Mouse (Mus musculus): ENCODE measurements at regions not wholly inside any gene's neighbourhood (a gene's known extent, or its start where the extent isn't known, plus 50 kb on each side); places are given as distances from the start of the nearest gene placed in this dataset.

DNA sequence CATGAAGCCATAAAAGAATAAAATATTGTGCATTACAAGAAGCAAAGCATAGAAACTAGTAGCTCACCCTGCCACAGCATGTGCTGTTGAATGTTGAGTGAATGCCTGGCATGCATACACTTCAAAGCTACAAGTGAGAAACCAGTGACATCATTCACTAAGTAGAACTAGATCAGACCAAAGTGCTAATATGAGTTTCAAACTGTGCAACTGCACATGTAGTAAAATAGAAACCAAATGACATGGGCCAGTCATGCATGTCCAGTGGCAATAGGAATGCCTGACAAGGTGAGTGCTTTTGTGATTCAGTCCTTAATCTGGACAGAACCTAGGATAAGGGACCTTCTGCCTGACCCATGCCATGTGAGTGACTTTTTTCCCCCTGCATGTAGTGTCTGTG is 111.3 kb upstream of the Cxxc4 start:
- no peaks in the 10 kb centered on the region for H3K27me3 ChIP-seq (ENCODE audit: insufficient read depth, low read length)
- no peak for ATAC-seq
- H3K9ac ChIP-seq (replicated peaks): no peak overlapping the region
- no peak overlapping the region for H3K4me3 ChIP-seq (ENCODE audit: low read depth, low read length)
- no peak for TF ChIP-seq EP300 (IDR thresholded peaks at IDR 0.05; ENCODE audit: low read depth)
- no peak for TF ChIP-seq CTCF (IDR thresholded peaks at IDR 0.05; ENCODE audit: low read depth)
- no peaks in the 10 kb centered on the region for H3K4me1 ChIP-seq (ENCODE audit: insufficient read depth)
- H3K27ac ChIP-seq (ENCODE audit: low read depth): no peak overlapping the region
- H3K36me3 ChIP-seq (replicated peaks; ENCODE audit: insufficient read depth, low read length): no peaks in the 10 kb centered on the region
- no peak overlapping the region for H3K4me2 ChIP-seq (ENCODE audit: low read depth, low read length)
- DNase-seq: no peak
- no peaks in the 10 kb centered on the region for H3K9me3 ChIP-seq (ENCODE audit: low read length)

GRCm38 (mm10) chr3:134130412-134130811 is 105.9 kb upstream of the Cxxc4 start:
- H3K36me3 ChIP-seq (replicated peaks; ENCODE audit: insufficient read depth, low read length): no peaks in the 10 kb centered on the region
- H3K27ac ChIP-seq (ENCODE audit: low read depth): no peak overlapping the region
- no peaks in the 10 kb centered on the region for H3K27me3 ChIP-seq (ENCODE audit: insufficient read depth, low read length)
- no peaks in the 10 kb centered on the region for H3K4me1 ChIP-seq (ENCODE audit: insufficient read depth)
- H3K4me2 ChIP-seq (ENCODE audit: low read depth, low read length): no peak overlapping the region
- no peak for DNase-seq
- no peaks in the 10 kb centered on the region for H3K9me3 ChIP-seq (ENCODE audit: low read length)
- TF ChIP-seq CTCF (IDR thresholded peaks at IDR 0.05; ENCODE audit: low read depth): no peak
- no peak for TF ChIP-seq EP300 (IDR thresholded peaks at IDR 0.05; ENCODE audit: low read depth)
- 54% methylated on average over 3 of the region's 3 CpGs for WGBS (ENCODE audit: insufficient replicate concordance)
- no peak overlapping the region for H3K4me3 ChIP-seq (ENCODE audit: low read depth, low read length)
- no peak for ATAC-seq
- H3K9ac ChIP-seq (replicated peaks): no peak overlapping the region

GRCm38 (mm10) chr3:134145251-134145650 is 91.0 kb upstream of the Cxxc4 start:
- Histone ChIP-seq H3K9ac (replicated peaks) (no peak overlapping the region), H3K4me1 (ENCODE audit: insufficient read depth) (0 out of 2 replicates have a peak, but pooled peaks cover 3% of the 10 kb centered on the region), H3K27ac (ENCODE audit: low read depth) (no peak overlapping the region), H3K4me3 (ENCODE audit: low read depth, low read length) (no peak overlapping the region), H3K9me3 (ENCODE audit: low read length) (no peaks in the 10 kb centered on the region), H3K36me3 (replicated peaks; ENCODE audit: insufficient read depth, low read length) (no peaks in the 10 kb centered on the region), H3K4me2 (ENCODE audit: low read depth, low read length) (no peak overlapping the region), H3K27me3 (ENCODE audit: insufficient read depth, low read length) (no peaks in the 10 kb centered on the region)
- TF ChIP-seq EP300 (IDR thresholded peaks at IDR 0.05; ENCODE audit: low read depth) (no peak), CTCF (IDR thresholded peaks at IDR 0.05; ENCODE audit: low read depth) (no peak)
- WGBS (ENCODE audit: insufficient replicate concordance): 29% methylated on average over 7 of the region's 7 CpGs
- no peak for DNase-seq
- ATAC-seq: no peak

- H3K27ac ChIP-seq (ENCODE audit: low read depth): no peak overlapping the region
- TF ChIP-seq CTCF (IDR thresholded peaks at IDR 0.05; ENCODE audit: low read depth) (no peak), EP300 (IDR thresholded peaks at IDR 0.05; ENCODE audit: low read depth) (no peak)
- no peaks in the 10 kb centered on the region for H3K9me3 ChIP-seq (ENCODE audit: low read length)
- no peaks in the 10 kb centered on the region for H3K27me3 ChIP-seq (ENCODE audit: insufficient read depth, low read length)
- 0 out of 2 replicates have a peak, but pooled peaks cover 3% of the 10 kb centered on the region for H3K4me1 ChIP-seq (ENCODE audit: insufficient read depth)
- DNase-seq (no peak), ATAC-seq (no peak)
- WGBS (ENCODE audit: insufficient replicate concordance): 86% methylated on average over 3 of the region's 3 CpGs
- H3K9ac ChIP-seq (replicated peaks): no peak overlapping the region
- no peaks in the 10 kb centered on the region for H3K36me3 ChIP-seq (replicated peaks; ENCODE audit: insufficient read depth, low read length)
- H3K4me3 ChIP-seq (ENCODE audit: low read depth, low read length): no peak overlapping the region
- H3K4me2 ChIP-seq (ENCODE audit: low read depth, low read length): no peak overlapping the region
These were observed 90.3 kb upstream of the Cxxc4 start for GRCm38 (mm10) chr3:134145935-134146334.

- no peak for TF ChIP-seq CTCF (IDR thresholded peaks at IDR 0.05; ENCODE audit: low read depth)
- Histone ChIP-seq H3K9ac (replicated peaks) (no peak overlapping the region), H3K4me2 (ENCODE audit: low read depth, low read length) (peak overlapping the region; percentile 42), H3K4me3 (ENCODE audit: low read depth, low read length) (no peak overlapping the region), H3K27ac (ENCODE audit: low read depth) (no peak overlapping the region), H3K36me3 (replicated peaks; ENCODE audit: insufficient read depth, low read length) (no peaks in the 10 kb centered on the region), H3K9me3 (ENCODE audit: low read length) (no peaks in the 10 kb centered on the region), H3K4me1 (ENCODE audit: insufficient read depth) (0 out of 2 replicates have a peak, but pooled peaks cover 3% of the 10 kb centered on the region), H3K27me3 (ENCODE audit: insufficient read depth, low read length) (no peaks in the 10 kb centered on the region)
- WGBS (ENCODE audit: insufficient replicate concordance): 19% methylated on average over 14 of the region's 14 CpGs
- ATAC-seq: no peak
- DNase-seq: no peak
These were observed 89.7 kb upstream of the Cxxc4 start for GRCm38 (mm10) chr3:134146373-134147224.

DNA sequence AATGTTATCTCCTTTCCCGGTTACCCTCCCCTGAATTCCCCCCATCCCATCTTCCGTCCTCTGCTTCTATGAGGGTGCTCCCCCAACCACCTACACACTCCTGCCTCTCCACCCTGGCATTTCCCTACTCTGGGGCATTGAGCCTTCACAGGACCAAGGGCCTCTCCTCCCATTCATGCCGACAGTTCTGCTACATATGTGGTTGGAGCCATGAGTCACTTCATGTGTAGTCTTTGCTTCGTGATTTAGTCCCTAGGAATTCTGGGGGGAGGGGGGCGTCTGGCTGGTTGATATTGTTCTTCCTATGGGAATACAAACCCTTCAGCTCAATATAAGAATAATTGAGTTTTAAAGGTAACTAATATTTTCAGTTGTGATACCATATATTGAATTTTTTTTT is 74.0 kb upstream of the Cxxc4 start:
- 76% methylated on average over 5 of the region's 5 CpGs for WGBS (ENCODE audit: insufficient replicate concordance)
- no peak for TF ChIP-seq EP300 (IDR thresholded peaks at IDR 0.05; ENCODE audit: low read depth)
- TF ChIP-seq CTCF (IDR thresholded peaks at IDR 0.05; ENCODE audit: low read depth): no peak
- Histone ChIP-seq H3K4me1 (ENCODE audit: insufficient read depth) (no peaks in the 10 kb centered on the region), H3K27ac (ENCODE audit: low read depth) (no peak overlapping the region), H3K9ac (replicated peaks) (no peak overlapping the region), H3K4me2 (ENCODE audit: low read depth, low read length) (no peak overlapping the region), H3K9me3 (ENCODE audit: low read length) (no peaks in the 10 kb centered on the region), H3K27me3 (ENCODE audit: insufficient read depth, low read length) (no peaks in the 10 kb centered on the region), H3K36me3 (replicated peaks; ENCODE audit: insufficient read depth, low read length) (no peaks in the 10 kb centered on the region), H3K4me3 (ENCODE audit: low read depth, low read length) (no peak overlapping the region)
- DNase-seq (no peak), ATAC-seq (no peak)

Data from liver, postnatal 0 days (tissue).